Mouse (Mus musculus) embryo, embryonic 9.5 days (tissue): ENCODE results near the gene Uhrf1bp1l.
"Not testable (repeated sequence)": the region's sequence is repeated elsewhere in the genome, so short reads cannot be mapped to it uniquely, and the experiment has no call there.

ENCODE experiments used
- DNase-seq: peaks from one replicate; pipeline ENCODE4 v3.0.0-alpha.2; 2017; ENCODE audit errors: extremely low spot score

Gene Uhrf1bp1l

GRCm38 (mm10) chr10:89744871-89745665 is at the start of gene Uhrf1bp1l:
Gene Uhrf1bp1l (plus strand): TSS chr10:89744991.
- DNase-seq: peak; percentile 96

DNA sequence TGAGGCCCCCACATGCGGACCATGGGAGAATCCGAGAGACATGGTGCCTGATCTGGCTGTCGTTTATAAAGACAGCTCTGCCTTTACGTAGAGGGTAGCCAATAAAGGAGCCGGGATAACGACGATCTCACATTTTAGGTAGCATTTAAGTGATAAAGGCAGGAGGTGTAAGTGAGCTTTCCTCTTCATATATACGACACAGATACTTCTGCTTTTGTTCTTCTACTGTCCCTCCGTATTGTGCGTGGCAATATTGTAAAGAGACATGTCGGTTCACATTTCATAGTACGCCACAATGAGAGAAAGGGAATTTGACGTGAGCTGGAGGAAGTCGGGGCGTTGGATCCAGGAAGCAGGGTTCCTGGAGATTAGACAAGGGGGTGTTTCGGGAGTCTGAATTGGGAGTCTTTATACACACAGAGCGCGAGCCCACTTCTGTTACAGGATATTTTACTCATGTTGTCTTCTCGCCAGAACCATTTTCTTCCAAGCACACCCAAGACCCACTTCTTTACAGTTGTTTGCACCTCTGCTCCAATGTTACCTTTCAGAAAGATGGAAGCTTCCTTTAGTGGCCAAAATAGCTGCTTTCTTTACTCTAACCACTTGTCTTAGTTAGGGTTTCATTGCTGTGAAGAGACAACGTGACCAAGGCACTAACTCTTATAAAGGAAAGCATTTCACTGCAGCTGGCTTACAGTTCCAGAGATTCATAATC is 49.4 kb upstream of the Uhrf1bp1l start:
- DNase-seq: no peak

- DNase-seq: not testable (repeated sequence)
Observed at GRCm38 (mm10) chr10:89696270-89696669, 48.5 kb upstream of the Uhrf1bp1l start.

DNA sequence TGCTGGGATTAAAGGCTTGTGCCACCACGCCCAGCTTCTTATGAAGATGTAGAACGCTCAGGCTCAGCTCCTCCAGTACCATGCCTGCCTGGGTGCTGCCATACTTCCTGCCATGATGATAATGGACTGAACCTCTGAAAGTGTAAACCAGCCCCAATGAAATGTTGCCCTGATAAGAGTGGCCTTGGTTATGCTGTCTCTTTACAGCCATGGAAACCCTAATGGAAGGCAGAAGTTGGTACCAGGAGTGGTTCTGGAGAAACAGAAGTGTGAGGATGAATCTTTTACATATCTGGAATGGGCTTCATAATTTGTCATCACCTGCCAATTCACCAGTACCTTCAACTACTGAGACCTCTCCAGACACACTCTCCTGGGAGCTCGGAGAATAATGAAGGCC is 46.8 kb upstream of the Uhrf1bp1l start:
- DNase-seq: no peak

- no peak for DNase-seq
Observed at GRCm38 (mm10) chr10:89703042-89703441, 41.7 kb upstream of the Uhrf1bp1l start.

- DNase-seq: no peak
Observed at GRCm38 (mm10) chr10:89707397-89707796, 37.4 kb upstream of the Uhrf1bp1l start.

- no peak for DNase-seq
Observed at GRCm38 (mm10) chr10:89708720-89709119, 36.1 kb upstream of the Uhrf1bp1l start.

DNA sequence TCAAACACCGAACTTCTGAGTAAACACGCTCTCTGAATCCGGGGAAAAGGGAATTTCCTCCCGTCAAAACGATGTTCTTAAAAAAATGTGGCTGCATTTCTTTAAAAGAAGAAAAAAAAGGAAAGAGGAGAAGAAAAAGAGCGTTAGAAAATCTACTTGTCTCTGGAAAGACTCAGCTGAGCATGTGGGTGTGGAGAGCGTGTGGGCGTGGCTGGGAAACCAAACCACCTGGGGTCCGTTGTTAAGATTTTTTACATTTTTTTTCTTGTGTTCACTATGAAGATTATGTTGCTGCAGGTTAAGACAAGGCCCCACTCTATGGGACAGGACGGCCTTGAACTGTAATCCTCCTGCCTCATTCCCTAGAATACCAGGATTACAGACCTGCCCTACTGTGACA is 29.9 kb upstream of the Uhrf1bp1l start:
- no peak for DNase-seq

DNA sequence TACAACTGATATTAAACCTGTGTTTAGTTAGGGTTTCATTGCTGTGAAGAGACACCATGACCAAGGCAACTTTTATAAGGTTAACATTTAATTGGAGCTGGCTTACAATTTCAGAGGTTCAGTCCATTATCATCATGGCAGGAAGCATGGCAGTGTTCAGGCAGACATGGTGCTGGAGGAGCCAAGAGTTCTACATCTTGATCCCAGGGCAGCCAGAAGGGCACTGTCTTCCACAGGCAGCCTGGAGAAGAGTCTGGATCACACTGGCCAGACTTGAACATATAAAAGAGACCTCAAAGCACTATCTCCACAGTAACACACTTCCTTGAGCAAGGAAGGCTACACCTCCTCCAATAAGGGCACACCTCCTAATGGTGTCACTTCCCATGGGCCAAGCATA is 24.5 kb upstream of the Uhrf1bp1l start:
- no peak for DNase-seq

- no peak for DNase-seq
Observed at GRCm38 (mm10) chr10:89720796-89721195, 24.0 kb upstream of the Uhrf1bp1l start.

DNA sequence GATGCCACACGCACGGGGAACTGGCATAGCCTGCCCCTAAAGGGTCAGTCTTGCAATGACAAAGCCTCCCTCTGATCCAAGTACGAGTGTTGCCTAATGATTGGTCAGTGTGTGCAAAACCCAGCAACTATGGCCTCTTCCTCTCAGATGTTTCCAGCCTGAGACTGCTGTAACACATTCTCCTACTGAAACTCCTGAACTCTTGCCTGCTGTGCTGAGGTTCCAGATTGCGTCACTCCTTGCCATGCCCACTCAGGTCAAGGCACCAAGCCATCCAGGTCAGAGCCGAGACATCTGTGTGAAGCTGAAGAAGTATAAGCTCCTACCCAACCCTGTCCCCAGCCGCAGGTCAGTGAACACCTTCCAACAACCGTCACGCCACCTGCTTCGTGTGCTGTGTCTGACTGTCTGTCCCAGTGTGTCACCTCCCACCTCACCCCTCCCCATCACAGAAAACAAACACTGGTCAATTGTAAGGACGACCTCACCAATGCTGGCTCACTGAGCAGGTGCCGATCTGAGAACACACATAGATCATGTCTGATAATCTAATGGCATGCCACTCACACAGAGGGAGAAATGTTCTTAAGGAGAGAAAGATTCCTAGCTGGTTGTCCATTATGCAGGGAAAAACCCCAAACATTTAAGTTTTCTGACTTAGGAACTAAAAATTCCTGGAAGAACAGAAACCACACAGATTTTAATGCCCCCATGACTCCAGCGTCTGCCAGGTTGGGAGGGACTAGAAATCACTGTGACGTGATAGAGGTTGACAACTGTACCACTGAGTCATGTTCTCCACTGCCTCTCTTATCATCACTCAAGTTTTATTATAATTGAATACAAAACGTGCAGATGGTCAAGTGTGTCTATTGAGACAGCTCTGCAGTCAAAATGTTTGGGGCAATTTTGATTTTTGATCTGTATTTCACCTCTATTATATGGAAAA is 22.3 kb upstream of the Uhrf1bp1l start:
- no peak for DNase-seq

DNA sequence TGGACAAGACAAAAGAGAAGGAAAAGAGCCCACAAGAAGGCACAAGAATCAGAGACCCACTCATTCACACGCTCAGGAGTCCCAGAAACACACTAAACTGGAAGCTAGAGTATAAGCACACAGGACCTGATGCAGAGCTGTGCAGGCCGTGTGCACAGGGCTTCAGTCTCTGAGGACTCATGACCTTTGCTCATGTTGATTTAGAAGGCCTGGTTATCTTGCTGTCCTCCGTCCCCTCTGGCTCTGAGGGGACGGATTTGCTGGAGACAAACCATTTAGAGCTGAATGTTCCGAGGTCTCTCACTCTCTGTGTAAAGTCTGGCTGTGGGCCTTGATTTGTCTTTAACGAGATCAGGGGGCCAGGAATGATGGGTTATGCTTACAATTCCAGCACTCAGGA is 14.4 kb upstream of the Uhrf1bp1l start:
- no peak for DNase-seq

DNA sequence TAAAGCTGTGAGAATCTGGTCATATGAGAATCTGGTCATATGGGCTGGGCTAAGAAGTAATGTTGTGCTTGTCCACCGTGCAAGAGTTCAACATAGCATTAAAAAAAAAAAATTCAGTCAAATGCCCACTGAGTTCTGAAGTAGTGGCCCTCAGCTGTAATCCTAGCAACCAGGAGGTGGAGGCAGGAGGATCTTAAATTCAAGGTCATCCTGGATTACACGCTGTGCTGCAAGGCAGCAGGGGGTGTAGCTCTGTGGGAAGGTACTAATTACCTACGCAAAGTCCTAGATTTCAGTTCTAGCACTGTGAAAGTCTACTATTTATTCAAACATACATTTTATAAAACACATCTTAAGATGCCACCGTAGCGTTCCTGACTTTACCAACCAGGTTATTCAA is 13.4 kb upstream of the Uhrf1bp1l start:
- no peak for DNase-seq

- DNase-seq: peak; percentile 89
Observed at GRCm38 (mm10) chr10:89732001-89732794, 12.6 kb upstream of the Uhrf1bp1l start, which contains the start of gene Actr6. Gene Actr6 (minus strand): TSS chr10:89732295.

GRCm38 (mm10) chr10:89737092-89737491 is 7.7 kb upstream of the Uhrf1bp1l start:
- no peak for DNase-seq

DNA sequence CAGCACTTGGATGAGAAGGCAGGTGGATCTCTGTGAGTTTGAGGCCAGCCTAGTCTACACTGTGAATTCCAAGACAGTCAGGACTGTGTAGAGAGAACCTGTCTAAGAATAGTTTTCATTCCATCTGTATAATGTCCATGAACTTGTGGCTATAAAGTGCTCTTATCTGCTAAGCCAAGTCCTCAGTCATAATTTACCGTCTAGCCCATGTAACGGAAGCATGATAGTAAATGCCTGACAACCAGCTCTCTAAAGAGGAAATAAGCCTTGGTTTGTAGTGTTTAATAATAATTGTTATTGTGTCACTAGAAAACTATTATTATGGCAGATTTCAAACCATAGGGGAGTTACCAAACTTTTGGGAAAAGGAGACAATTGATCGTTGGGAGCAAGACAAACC is 6.9 kb upstream of the Uhrf1bp1l start:
- DNase-seq: no peak

GRCm38 (mm10) chr10:89738395-89738794 is 6.4 kb upstream of the Uhrf1bp1l start:
- no peak for DNase-seq

DNA sequence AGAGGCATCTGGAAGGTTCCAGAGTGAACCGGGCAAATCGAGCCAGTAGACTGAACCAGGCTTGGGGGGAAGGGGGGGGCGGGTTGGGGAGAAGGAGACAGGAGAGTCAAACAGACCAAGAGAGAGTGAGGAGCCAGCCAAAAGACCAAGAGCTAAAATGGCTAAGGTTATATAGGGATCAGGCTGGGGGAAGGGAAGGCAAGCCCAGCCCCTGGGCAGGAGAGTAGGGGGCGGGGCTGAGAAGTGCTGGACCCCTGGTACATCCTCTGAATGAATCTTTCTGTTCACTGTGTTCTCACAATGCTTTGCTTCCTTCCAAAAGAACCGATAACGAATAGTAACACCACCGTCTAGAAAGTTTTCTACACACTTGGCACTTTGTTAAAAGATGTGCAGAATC is 5.1 kb upstream of the Uhrf1bp1l start:
- no peak for DNase-seq

- DNase-seq: no peak
Observed at GRCm38 (mm10) chr10:89740995-89741394, 3.8 kb upstream of the Uhrf1bp1l start.

GRCm38 (mm10) chr10:89743266-89743665 is 1.5 kb upstream of the Uhrf1bp1l start:
- DNase-seq: no peak

DNA sequence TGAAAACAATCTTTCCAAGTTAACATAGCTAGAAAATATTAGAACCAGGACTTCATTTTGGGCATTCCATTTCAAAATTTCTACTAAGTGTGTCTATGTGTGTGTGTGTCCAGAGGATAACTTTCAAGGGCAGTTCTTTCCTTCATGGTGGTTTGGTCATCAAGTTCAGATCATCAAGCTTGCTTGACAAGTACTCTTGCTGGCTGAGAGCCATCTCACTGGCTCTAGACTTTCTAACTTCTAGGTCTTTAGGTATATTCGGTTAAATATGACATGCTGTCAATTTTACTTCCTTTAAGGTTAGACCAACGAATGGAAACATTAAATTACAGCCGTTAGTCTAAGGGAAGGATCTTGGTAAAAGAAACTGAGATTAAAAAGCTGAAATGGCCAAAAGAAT is 450 bp upstream of the Uhrf1bp1l start:
- DNase-seq: no peak
